Mouse (Mus musculus) embryonic facial prominence, embryonic 14.5 days (tissue): ENCODE results near the gene Mab21l3. TPM values are rescaled to one million over a fixed set of nuclear protein-coding genes. Genes with fewer than 3 reads are reported as not detected.
"Not testable (repeated sequence)": the region's sequence is repeated elsewhere in the genome, so short reads cannot be mapped to it uniquely, and the experiment has no call there.

Source experiments
- ATAC-seq: fragments of 200-750 bp; cut with Nextera tagmentation; 2 replicates; pipeline ENCODE4 v1.8.0; 2017; ENCODE audit warnings: low read depth, moderate number of reproducible peaks, moderate TSS enrichment
- DNase-seq: peaks from one replicate; pipeline ENCODE4 v3.0.0-alpha.2; 2015; ENCODE audit warnings: low spot score
- H3K27ac ChIP-seq: fragments of 300-500 bp; sonication (generic); replicated peaks from 2 replicates; pipeline ENCODE4 v1.5.1; 2014; ENCODE audit warnings: low read depth, mild to moderate bottlenecking, low read length, moderate library complexity
- H3K27me3 ChIP-seq: fragments of 300-500 bp; sonication (generic); replicated peaks from 2 replicates; pipeline ENCODE4 v1.6.1; 2014; ENCODE audit warnings: low read length; ENCODE audit not compliant: control insufficient read depth, insufficient read depth
- H3K36me3 ChIP-seq: fragments of 300-500 bp; sonication (generic); 2 replicates; pipeline ENCODE4 v1.6.1; 2014; ENCODE audit warnings: low read length, mixed read lengths; ENCODE audit not compliant: control insufficient read depth, insufficient read depth
- H3K4me1 ChIP-seq: fragments of 300-500 bp; sonication (generic); 2 replicates; pipeline ENCODE4 v1.6.1; 2014; ENCODE audit warnings: antibody characterized with exemption, low read length; ENCODE audit not compliant: control insufficient read depth, insufficient read depth
- H3K4me2 ChIP-seq: fragments of 300-500 bp; sonication (generic); 2 replicates; pipeline ENCODE4 v1.6.1; 2014; ENCODE audit warnings: low read depth, mild to moderate bottlenecking, low read length, moderate library complexity, mixed read lengths
- H3K4me3 ChIP-seq: fragments of 300-500 bp; sonication (generic); 2 replicates; pipeline ENCODE4 v1.5.1; 2014; ENCODE audit warnings: low read depth, mild to moderate bottlenecking, low read length
- H3K9ac ChIP-seq: fragments of 300-500 bp; sonication (generic); 2 replicates; pipeline ENCODE4 v1.6.1; 2014; ENCODE audit warnings: low read depth, mild to moderate bottlenecking, low read length, moderate library complexity, mixed read lengths
- H3K9me3 ChIP-seq: fragments of 300-500 bp; sonication (generic); 2 replicates; pipeline ENCODE4 v1.6.1; 2016; ENCODE audit warnings: low read length; ENCODE audit not compliant: control insufficient read depth
- WGBS: fragments of 180-500 bp; shearing (Covaris S2); extraction: QIAGEN DNeasy Blood & Tissue Kit; methylation state at CpG from one replicate; pipeline ENCODE4 v1.1.7; 2014; 5-methylcytosine and 5-hydroxymethylcytosine counted together
- polyA plus RNA-seq: library from polyadenylated mRNA; unstranded; fragments of >200 nt; fragmentation: Nextera tagmentation; extraction: Ambion mirVana; gene quantifications from 2 replicates; pipeline ENCODE4 v1.2.1, GENCODE M21; 2014

Mab21l3 gene
- polyA plus RNA-seq, 1 experiment from 2014 or later, result 0.68 TPM

DNA sequence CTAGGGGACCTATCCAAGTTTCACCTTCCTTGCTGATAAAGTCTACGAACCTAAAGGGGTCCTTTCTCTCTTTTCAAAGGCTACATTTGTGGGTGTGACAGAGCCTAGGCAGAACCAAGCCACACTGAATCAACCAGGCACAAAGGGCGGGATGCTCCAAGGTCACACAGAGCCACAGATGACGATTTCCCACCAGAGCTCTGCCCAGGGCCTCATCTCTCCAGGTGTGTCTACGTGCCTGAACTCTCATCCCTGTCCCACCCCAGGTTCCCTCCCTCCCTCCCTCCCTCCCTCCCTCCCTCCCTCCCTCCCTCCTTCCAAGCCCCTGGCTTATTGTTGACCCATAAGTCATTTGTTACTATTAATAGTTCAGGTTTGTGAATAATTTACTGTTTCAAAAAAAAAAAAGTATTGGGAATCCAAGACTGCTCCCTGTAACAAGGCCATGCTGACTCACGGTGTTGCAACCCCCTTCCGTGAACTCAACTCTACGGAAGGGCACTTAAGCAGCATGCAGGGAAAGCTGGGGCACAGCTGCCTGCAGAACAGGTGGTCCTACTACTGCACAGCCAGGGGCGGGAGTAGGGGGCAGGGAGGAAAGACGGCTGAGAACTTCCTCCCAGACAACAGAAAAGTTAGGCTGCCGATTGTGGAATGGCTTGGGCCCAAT is 17.4 kb downstream of the Mab21l3 start:
- Histone ChIP-seq H3K36me3 (no peaks in the 10 kb centered on the region), H3K27me3 (no peaks in the 10 kb centered on the region), H3K4me1 (no peaks in the 10 kb centered on the region), H3K4me3 (no peak overlapping the region), H3K27ac (no peak overlapping the region), H3K4me2 (no peak overlapping the region), H3K9me3 (no peaks in the 10 kb centered on the region), H3K9ac (no peak overlapping the region)
- WGBS, result 26% methylated on average over 10 of the region's 10 CpGs
- peak; percentile 36; the same call in 1 of the 2 replicates for ATAC-seq
- DNase-seq, result peak; percentile 79

- ATAC-seq, result peak; percentile 60; the same call in 1 of the 2 replicates
- WGBS, result 68% methylated on average over 10 of the region's 10 CpGs
Observed at GRCm38 (mm10) chr3:101829881-101830616, 18.7 kb downstream of the Mab21l3 start.

GRCm38 (mm10) chr3:101828595-101828994 is 20.2 kb downstream of the Mab21l3 start:
- Histone ChIP-seq H3K4me3 (no peak overlapping the region), H3K9ac (no peak overlapping the region), H3K27me3 (no peaks in the 10 kb centered on the region), H3K4me1 (no peaks in the 10 kb centered on the region), H3K4me2 (no peak overlapping the region), H3K9me3 (no peaks in the 10 kb centered on the region), H3K27ac (no peak overlapping the region), H3K36me3 (no peaks in the 10 kb centered on the region)
- 53% methylated on average over 3 of the region's 3 CpGs for WGBS
- no peak for ATAC-seq
- DNase-seq, result no peak

More at GRCm38 (mm10) chr3:101829881-101830616, 18.7 kb downstream of the Mab21l3 start:
- no peaks in the 10 kb centered on the region for H3K4me1 ChIP-seq
- no peaks in the 10 kb centered on the region for H3K9me3 ChIP-seq
- H3K27me3 ChIP-seq, result no peaks in the 10 kb centered on the region
- H3K27ac ChIP-seq, result no peak overlapping the region
- no peaks in the 10 kb centered on the region for H3K36me3 ChIP-seq
- no peak overlapping the region for H3K9ac ChIP-seq
- H3K4me3 ChIP-seq, result no peak overlapping the region
- no peak for DNase-seq
- no peak overlapping the region for H3K4me2 ChIP-seq

GRCm38 (mm10) chr3:101827220-101827715 is 21.5 kb downstream of the Mab21l3 start:
- H3K27ac ChIP-seq, result no peak overlapping the region
- H3K9me3 ChIP-seq, result no peaks in the 10 kb centered on the region
- no peaks in the 10 kb centered on the region for H3K4me1 ChIP-seq
- no peak overlapping the region for H3K9ac ChIP-seq
- DNase-seq (no peak), ATAC-seq (no peak)
- H3K4me3 ChIP-seq, result no peak overlapping the region
- 84% methylated on average over 6 of the region's 6 CpGs for WGBS
- no peak overlapping the region for H3K4me2 ChIP-seq
- no peaks in the 10 kb centered on the region for H3K27me3 ChIP-seq
- no peaks in the 10 kb centered on the region for H3K36me3 ChIP-seq

- DNase-seq (no peak), ATAC-seq (no peak)
- H3K4me1 ChIP-seq, result no peaks in the 10 kb centered on the region
- no peak overlapping the region for H3K4me3 ChIP-seq
- H3K36me3 ChIP-seq, result no peaks in the 10 kb centered on the region
- no peak overlapping the region for H3K27ac ChIP-seq
- no peaks in the 10 kb centered on the region for H3K9me3 ChIP-seq
- 83% methylated on average over 9 of the region's 9 CpGs for WGBS
- H3K4me2 ChIP-seq, result no peak overlapping the region
- H3K27me3 ChIP-seq, result no peaks in the 10 kb centered on the region
- H3K9ac ChIP-seq, result no peak overlapping the region
Observed at GRCm38 (mm10) chr3:101824338-101824737, 24.4 kb downstream of the Mab21l3 start.

GRCm38 (mm10) chr3:101822052-101822451 is 26.7 kb downstream of the Mab21l3 start:
- Histone ChIP-seq H3K4me2 (no peak overlapping the region), H3K9ac (no peak overlapping the region), H3K4me1 (no peaks in the 10 kb centered on the region), H3K9me3 (no peaks in the 10 kb centered on the region), H3K36me3 (no peaks in the 10 kb centered on the region), H3K4me3 (no peak overlapping the region), H3K27ac (no peak overlapping the region), H3K27me3 (no peaks in the 10 kb centered on the region)
- ATAC-seq, result no peak
- 80% methylated on average over 5 of the region's 5 CpGs for WGBS
- no peak for DNase-seq

- 85% methylated on average over 3 of the region's 3 CpGs for WGBS
- DNase-seq, H3K27me3 ChIP-seq, H3K9me3 ChIP-seq, H3K36me3 ChIP-seq, H3K4me1 ChIP-seq, ATAC-seq, H3K4me2 ChIP-seq, H3K27ac ChIP-seq, H3K4me3 ChIP-seq, H3K9ac ChIP-seq: not testable (repeated sequence)
Observed at GRCm38 (mm10) chr3:101820708-101821107, 28.1 kb downstream of the Mab21l3 start.

- DNase-seq, result no peak
- Histone ChIP-seq H3K27me3 (no peaks in the 10 kb centered on the region), H3K27ac (no peak overlapping the region), H3K9me3 (no peaks in the 10 kb centered on the region), H3K4me1 (no peaks in the 10 kb centered on the region), H3K4me2 (no peak overlapping the region), H3K9ac (no peak overlapping the region), H3K36me3 (no peaks in the 10 kb centered on the region), H3K4me3 (no peak overlapping the region)
- ATAC-seq, result no peak
- 91% methylated on average over 3 of the region's 3 CpGs for WGBS
Observed at GRCm38 (mm10) chr3:101816006-101816405, 32.8 kb downstream of the Mab21l3 start.
